Mouse (Mus musculus): ENCODE results near the gene Cyp4f37. TPM values are rescaled to one million over a fixed set of nuclear protein-coding genes. Genes with fewer than 3 reads are reported as not detected.
"Not testable (repeated sequence)": the region's sequence is repeated elsewhere in the genome, so short reads cannot be mapped to it uniquely, and the experiment has no call there.

The Cyp4f37 gene
- total RNA-seq (2012; rRNA removed): 0.63 and 0.71 TPM in 2 replicates

- H3K9me3 ChIP-seq (ENCODE audit: control insufficient read depth, insufficient read depth, low read depth, low read length); H3K27ac ChIP-seq (ENCODE audit: insufficient read depth, low read depth, low read length, poor library complexity, severe bottlenecking); in situ Hi-C loops (cut with MboI; ENCODE audit: low sequenced_read_pairs in 2 of 2, unreplicated experiment in 2 of 2); H3K4me3 ChIP-seq (ENCODE audit: insufficient read depth in 1 of 2, low read depth in 1 of 2, low read length in 2 of 2, poor library complexity in 1 of 2, severe bottlenecking in 1 of 2); DNase-seq (ENCODE audit: low read depth, low spot score); H3K9ac ChIP-seq (ENCODE audit: insufficient read depth, low read depth, low read length, poor library complexity, severe bottlenecking); H3K36me3 ChIP-seq (ENCODE audit: control insufficient read depth, insufficient read depth, low read length, poor library complexity, severe bottlenecking); H3K4me1 ChIP-seq (ENCODE audit: control insufficient read depth in 2 of 2, insufficient read depth in 2 of 2, low read length in 2 of 2, poor library complexity in 1 of 2): not testable (repeated sequence)
Measured at GRCm38 (mm10) chr17:32621018-32621417, at the start of gene Cyp4f37. Cyp4f37 (plus strand) TSS chr17:32621309.

- in situ Hi-C loops (cut with MboI; ENCODE audit: low sequenced_read_pairs in 2 of 2, unreplicated experiment in 2 of 2); H3K4me3 ChIP-seq (ENCODE audit: insufficient read depth in 1 of 2, low read depth in 1 of 2, low read length in 2 of 2, poor library complexity in 1 of 2, severe bottlenecking in 1 of 2); H3K36me3 ChIP-seq (ENCODE audit: control insufficient read depth, insufficient read depth, low read length, poor library complexity, severe bottlenecking); DNase-seq (ENCODE audit: low read depth, low spot score); H3K4me1 ChIP-seq (ENCODE audit: control insufficient read depth in 2 of 2, insufficient read depth in 2 of 2, low read length in 2 of 2, poor library complexity in 1 of 2); H3K9ac ChIP-seq (ENCODE audit: insufficient read depth, low read depth, low read length, poor library complexity, severe bottlenecking); H3K27ac ChIP-seq (ENCODE audit: insufficient read depth, low read depth, low read length, poor library complexity, severe bottlenecking); H3K9me3 ChIP-seq (ENCODE audit: control insufficient read depth, insufficient read depth, low read depth, low read length): not testable (repeated sequence)
Measured at GRCm38 (mm10) chr17:32573286-32573685, 47.8 kb upstream of the Cyp4f37 start.

DNA sequence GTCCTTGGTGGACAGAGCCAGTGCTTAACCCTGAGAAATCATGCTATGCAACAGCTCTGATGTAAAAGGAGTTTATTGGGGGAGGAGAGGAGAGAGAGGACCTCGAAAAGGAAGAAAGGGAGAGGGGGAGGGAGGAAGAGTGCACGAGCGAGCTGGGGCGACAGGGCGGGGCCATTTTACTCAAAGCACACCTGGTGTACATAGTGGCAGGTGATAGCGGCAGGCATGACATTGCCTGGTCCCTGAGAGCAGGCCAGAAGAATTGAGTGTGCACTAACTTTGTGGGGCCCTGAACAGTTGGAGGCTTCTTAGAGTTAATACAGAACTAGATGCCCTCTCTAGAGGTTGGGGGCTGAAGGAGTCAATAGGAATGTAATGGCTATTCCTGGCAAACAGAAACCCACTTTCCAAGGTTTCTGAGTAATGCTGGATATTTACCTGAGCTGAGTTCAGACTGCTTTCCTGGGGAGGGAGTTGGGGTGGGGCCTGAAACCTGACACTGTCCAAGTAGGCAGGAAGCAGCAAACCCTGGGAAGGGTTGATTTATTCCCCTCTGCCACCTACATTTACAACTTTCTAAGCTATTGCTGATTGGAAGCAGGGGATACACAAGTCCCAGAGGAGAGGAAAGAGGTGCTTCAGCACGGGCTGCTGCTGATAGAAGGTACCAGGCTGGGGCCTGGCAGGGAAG is 43.5 kb upstream of the Cyp4f37 start:
- Histone ChIP-seq H3K9ac (ENCODE audit: insufficient read depth, low read depth, low read length, poor library complexity, severe bottlenecking) (no peak overlapping the region), H3K4me1 (ENCODE audit: control insufficient read depth in 2 of 2, insufficient read depth in 2 of 2, low read length in 2 of 2, poor library complexity in 1 of 2) (peaks cover 0 to 2% of the 10 kb centered on the region in 2 experiments; a peak in 1 of 4 replicates), H3K36me3 (ENCODE audit: control insufficient read depth, insufficient read depth, low read length, poor library complexity, severe bottlenecking) (no peaks in the 10 kb centered on the region), H3K4me3 (ENCODE audit: insufficient read depth in 1 of 2, low read depth in 1 of 2, low read length in 2 of 2, poor library complexity in 1 of 2, severe bottlenecking in 1 of 2) (no peak overlapping the region), H3K27ac (ENCODE audit: insufficient read depth, low read depth, low read length, poor library complexity, severe bottlenecking) (no peak overlapping the region), H3K9me3 (ENCODE audit: control insufficient read depth, insufficient read depth, low read depth, low read length) (no peaks in the 10 kb centered on the region; the same call in 1 of the 2 replicates)
- DNase-seq (ENCODE audit: low read depth, low spot score): no peak
- in situ Hi-C loops (cut with MboI; ENCODE audit: low sequenced_read_pairs in 2 of 2, unreplicated experiment in 2 of 2): no loop called here
- TF ChIP-seq ZC3H11A (IDR thresholded peaks at IDR 0.05; ENCODE audit: borderline replicate concordance, low read depth, low read length) (no peak), HCFC1 (IDR thresholded peaks at IDR 0.05; ENCODE audit: borderline replicate concordance, insufficient read depth, low read length) (no peak), MAFK (IDR thresholded peaks at IDR 0.05; ENCODE audit: insufficient read depth, low read depth, low read length) (no peak), CHD2 (IDR thresholded peaks at IDR 0.05; ENCODE audit: low read depth, low read length) (no peak), ZNF384 (IDR thresholded peaks at IDR 0.05; ENCODE audit: low read depth, low read length) (no peak)

GRCm38 (mm10) chr17:32596494-32596893 is 24.6 kb upstream of the Cyp4f37 start:
- H3K4me3 ChIP-seq (ENCODE audit: insufficient read depth in 1 of 2, low read depth in 1 of 2, low read length in 2 of 2, poor library complexity in 1 of 2, severe bottlenecking in 1 of 2): no peak overlapping the region
- no peak overlapping the region for H3K27ac ChIP-seq (ENCODE audit: insufficient read depth, low read depth, low read length, poor library complexity, severe bottlenecking)
- in situ Hi-C loops (cut with MboI; ENCODE audit: low sequenced_read_pairs in 2 of 2, unreplicated experiment in 2 of 2): no loop called here
- H3K4me1 ChIP-seq (ENCODE audit: control insufficient read depth in 2 of 2, insufficient read depth in 2 of 2, low read length in 2 of 2, poor library complexity in 1 of 2): no peaks in the 10 kb centered on the region
- H3K9me3 ChIP-seq (ENCODE audit: control insufficient read depth, insufficient read depth, low read depth, low read length): no peaks in the 10 kb centered on the region
- no peak for DNase-seq (ENCODE audit: low read depth, low spot score)
- H3K36me3 ChIP-seq (ENCODE audit: control insufficient read depth, insufficient read depth, low read length, poor library complexity, severe bottlenecking): no peaks in the 10 kb centered on the region
- no peak for TF ChIP-seq CHD2 (IDR thresholded peaks at IDR 0.05; ENCODE audit: low read depth, low read length)
- no peak for TF ChIP-seq ZNF384 (IDR thresholded peaks at IDR 0.05; ENCODE audit: low read depth, low read length)
- TF ChIP-seq ZC3H11A (IDR thresholded peaks at IDR 0.05; ENCODE audit: borderline replicate concordance, low read depth, low read length): no peak
- no peak for TF ChIP-seq HCFC1 (IDR thresholded peaks at IDR 0.05; ENCODE audit: borderline replicate concordance, insufficient read depth, low read length)
- no peak for TF ChIP-seq MAFK (IDR thresholded peaks at IDR 0.05; ENCODE audit: insufficient read depth, low read depth, low read length)
- no peak overlapping the region for H3K9ac ChIP-seq (ENCODE audit: insufficient read depth, low read depth, low read length, poor library complexity, severe bottlenecking)

GRCm38 (mm10) chr17:32608055-32608454 is 13.1 kb upstream of the Cyp4f37 start:
- H3K9ac ChIP-seq (ENCODE audit: insufficient read depth, low read depth, low read length, poor library complexity, severe bottlenecking): no peak overlapping the region
- H3K27ac ChIP-seq (ENCODE audit: insufficient read depth, low read depth, low read length, poor library complexity, severe bottlenecking): no peak overlapping the region
- no peaks in the 10 kb centered on the region; a peak in 1 of 4 replicates for H3K4me1 ChIP-seq (ENCODE audit: control insufficient read depth in 2 of 2, insufficient read depth in 2 of 2, low read length in 2 of 2, poor library complexity in 1 of 2)
- no peak overlapping the region for H3K4me3 ChIP-seq (ENCODE audit: insufficient read depth in 1 of 2, low read depth in 1 of 2, low read length in 2 of 2, poor library complexity in 1 of 2, severe bottlenecking in 1 of 2)
- H3K36me3 ChIP-seq (ENCODE audit: control insufficient read depth, insufficient read depth, low read length, poor library complexity, severe bottlenecking): no peaks in the 10 kb centered on the region
- H3K9me3 ChIP-seq (ENCODE audit: control insufficient read depth, insufficient read depth, low read depth, low read length): no peaks in the 10 kb centered on the region
- no peak for DNase-seq (ENCODE audit: low read depth, low spot score)
- in situ Hi-C loops (cut with MboI; ENCODE audit: low sequenced_read_pairs in 2 of 2, unreplicated experiment in 2 of 2): no loop called here
- TF ChIP-seq ZNF384 (IDR thresholded peaks at IDR 0.05; ENCODE audit: low read depth, low read length) (no peak), MAFK (IDR thresholded peaks at IDR 0.05; ENCODE audit: insufficient read depth, low read depth, low read length) (no peak), CHD2 (IDR thresholded peaks at IDR 0.05; ENCODE audit: low read depth, low read length) (no peak), HCFC1 (IDR thresholded peaks at IDR 0.05; ENCODE audit: borderline replicate concordance, insufficient read depth, low read length) (no peak), ZC3H11A (IDR thresholded peaks at IDR 0.05; ENCODE audit: borderline replicate concordance, low read depth, low read length) (no peak)

DNA sequence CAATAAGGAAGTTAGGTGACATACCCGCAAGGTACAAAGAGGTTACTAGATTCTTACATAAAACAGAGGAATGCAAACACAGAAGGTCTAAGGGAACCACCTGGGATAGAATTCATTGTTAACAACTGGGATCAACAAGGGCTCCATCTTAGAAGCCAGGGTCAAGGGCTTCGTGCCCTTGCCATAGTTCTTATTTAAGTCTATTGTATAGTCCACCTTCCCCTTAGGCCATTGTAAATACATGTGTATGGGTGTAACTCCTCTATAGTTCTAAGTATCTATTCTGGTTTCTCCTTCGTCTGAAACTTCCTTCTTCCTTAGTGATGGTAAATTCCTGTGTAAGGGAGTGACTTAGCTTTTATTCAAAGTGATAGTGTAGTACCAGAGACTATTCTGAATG is 10.9 kb upstream of the Cyp4f37 start:
- peak; percentile 16 for DNase-seq (ENCODE audit: low read depth, low spot score)
- H3K4me1 ChIP-seq (ENCODE audit: control insufficient read depth in 2 of 2, insufficient read depth in 2 of 2, low read length in 2 of 2, poor library complexity in 1 of 2); H3K4me3 ChIP-seq (ENCODE audit: insufficient read depth in 1 of 2, low read depth in 1 of 2, low read length in 2 of 2, poor library complexity in 1 of 2, severe bottlenecking in 1 of 2); H3K9me3 ChIP-seq (ENCODE audit: control insufficient read depth, insufficient read depth, low read depth, low read length); H3K36me3 ChIP-seq (ENCODE audit: control insufficient read depth, insufficient read depth, low read length, poor library complexity, severe bottlenecking); H3K27ac ChIP-seq (ENCODE audit: insufficient read depth, low read depth, low read length, poor library complexity, severe bottlenecking); in situ Hi-C loops (cut with MboI; ENCODE audit: low sequenced_read_pairs in 2 of 2, unreplicated experiment in 2 of 2); H3K9ac ChIP-seq (ENCODE audit: insufficient read depth, low read depth, low read length, poor library complexity, severe bottlenecking): not testable (repeated sequence)
